In the genomic region with DNA sequence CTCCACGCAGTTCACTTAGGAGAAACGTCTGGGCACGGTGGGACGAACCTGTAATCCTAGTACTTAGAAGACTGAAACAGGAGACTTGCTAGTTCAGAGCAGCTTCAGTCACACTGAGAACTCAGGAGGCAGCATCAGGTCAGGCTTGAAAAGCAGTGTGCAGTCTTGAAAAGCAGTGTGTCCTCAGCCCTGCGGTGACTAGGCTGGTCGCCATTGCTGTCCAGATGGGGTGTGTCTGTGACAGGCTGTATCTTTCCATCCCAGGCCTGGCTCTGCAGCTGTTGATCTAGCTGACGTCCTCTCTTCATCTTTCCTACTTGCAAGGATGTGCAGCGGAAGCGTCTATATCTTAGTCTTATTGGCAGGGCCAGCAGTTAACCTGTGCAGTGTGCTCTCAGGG, we compare ENCODE assay signal across 9 mouse cellular contexts. TPM values are rescaled to one million over a fixed set of nuclear protein-coding genes. Genes with fewer than 3 reads are reported as not detected.
A peak's percentile ranks its signal among the peaks of the same experiment; 100 is the strongest.
DNase-seq lines count a peak whose midpoint lies in the region; ATAC-seq and TF ChIP-seq lines count a peak whose summit lies in the region.
"Had no signal": no experiment of that assay in that cellular context is flagged by ENCODE, and none has a peak within 500 bp of the region (broad histone marks: within the 10 kb centered on the region; RNA-seq: fewer than 3 reads in every experiment).

No protein-coding gene starts in this region.

- no peak for DNase-seq in heart, postnatal 25 days (ENCODE audit: low spot score)
- DNase-seq in c-Kit-negative CD71-positive TER-119-positive erythroid progenitor cells, embryonic 14.5 days (ENCODE audit: low read depth, low spot score) = peak; percentile 76
- DNase-seq in kidney, postnatal 10 days = peak; percentile 76
- peak; percentile 57 for DNase-seq in lung, postnatal 36 days
- no peak for DNase-seq in thymus, adult 2 months
- no peak for DNase-seq in gastrocnemius, postnatal 10 days
- DNase-seq in cerebellum, adult 9-11 months = no peak
- DNase-seq: thymus, adult 18-20 months had no signal

- peak overlapping the region; percentile 82; the same call in 1 of the 2 replicates for H3K27ac ChIP-seq in heart, embryonic 15.5 days
- H3K27ac ChIP-seq in thymus, adult 2 months (ENCODE audit: control insufficient read depth, insufficient read depth, low read length) = no peak overlapping the region

- peaks cover 37% of the 10 kb centered on the region for H3K4me1 ChIP-seq in heart, embryonic 15.5 days (replicated peaks)
- H3K4me1 ChIP-seq in thymus, adult 2 months (replicated peaks; ENCODE audit: control insufficient read depth, insufficient read depth, low read length) = peaks cover 19% of the 10 kb centered on the region

- no peak for ATAC-seq in heart, embryonic 15.5 days (replicated peaks; ENCODE audit: insufficient number of reproducible peaks, insufficient read depth, low FRiP score, low read depth)

- H3K27me3 ChIP-seq in heart, embryonic 15.5 days = no peaks in the 10 kb centered on the region
- H3K27me3 ChIP-seq in thymus, adult 2 months (ENCODE audit: control insufficient read depth, insufficient read depth, low read length) = no peaks in the 10 kb centered on the region

- H3K4me3 ChIP-seq in heart, embryonic 15.5 days = no peak overlapping the region
- H3K4me3 ChIP-seq in thymus, adult 2 months (ENCODE audit: control insufficient read depth, insufficient read depth, low read length) = no peak overlapping the region

- 58% methylated on average over 9 of the region's 9 CpGs for WGBS in heart, embryonic 15.5 days
- WGBS in thymus, adult 2 months = 95% methylated on average over 9 of the region's 9 CpGs

- no peak overlapping the region for H3K9ac ChIP-seq in heart, embryonic 15.5 days

- no peak for TF ChIP-seq POLR2A in thymus, adult 2 months (IDR thresholded peaks at IDR 0.05; ENCODE audit: control insufficient read depth, extremely low read depth, insufficient read depth, low read length, poor library complexity)

- intact Hi-C loops in heart, postnatal 25 days (cut with DNase I) = loop anchor here (10.0 kb wide), 1 partner anchor 364 kb away; no protein-coding TSS in a partner anchor

- peaks cover 15% of the 10 kb centered on the region for H3K36me3 ChIP-seq in heart, embryonic 15.5 days
- H3K36me3 ChIP-seq in thymus, adult 2 months (ENCODE audit: control insufficient read depth, insufficient read depth, low read length) = no peaks in the 10 kb centered on the region

- no peak overlapping the region for H3K4me2 ChIP-seq in heart, embryonic 15.5 days

- TF ChIP-seq CTCF in thymus, adult 2 months (IDR thresholded peaks at IDR 0.05; ENCODE audit: borderline replicate concordance, control insufficient read depth, extremely low read depth, insufficient read depth, low read length, poor library complexity) = no peak

- H3K9me3 ChIP-seq in heart, embryonic 15.5 days (replicated peaks) = no peaks in the 10 kb centered on the region

RNA-seq across cellular contexts. Expression of a gene that starts 42.9 kb away (rescaled TPM):
- polyA plus RNA-seq in heart, embryonic 15.5 days (2015; fragmentation: Nextera tagmentation; extraction: Ambion mirVana) = 1.1 TPM in 2 replicates
- 1 to 10 TPM; 4.2 to 5.3 TPM for total RNA-seq in heart, postnatal 25 days (2021)
- 6.3 and 7.1 TPM in 2 replicates for polyA plus RNA-seq in thymus, adult 2 months (2012; rRNA removed)
- 1 to 10 TPM; 4.8 to 6.5 TPM for total RNA-seq in gastrocnemius, postnatal 10 days (2021)

RNA-seq across cellular contexts. Expression of a gene that starts 56.1 kb away (rescaled TPM):
- 9.4 and 16.3 TPM in 2 replicates for polyA plus RNA-seq in heart, embryonic 15.5 days (2015; fragmentation: Nextera tagmentation; extraction: Ambion mirVana)
- total RNA-seq in heart, postnatal 25 days (2021) = 10 to 100 TPM; 21.3 to 24.0 TPM
- 103 and 134 TPM in 2 replicates for polyA plus RNA-seq in thymus, adult 2 months (2012; rRNA removed)
- total RNA-seq in gastrocnemius, postnatal 10 days (2021) = 10 to 100 TPM; 18.7 to 23.7 TPM

Comparison
In these comparisons a context has a peak if more than half of its experiments do, and no peak if none do; other contexts are left out.
1. DNase-seq: peak in c-Kit-negative CD71-positive TER-119-positive erythroid progenitor cells, embryonic 14.5 days (single experiment), kidney, postnatal 10 days (single experiment) and lung, postnatal 36 days (single experiment); none in heart, postnatal 25 days (single experiment), thymus, adult 2 months (single experiment), gastrocnemius, postnatal 10 days (single experiment) and cerebellum, adult 9-11 months (single experiment).